8 mouse cellular contexts compared by ENCODE assay signal in the genomic region with DNA sequence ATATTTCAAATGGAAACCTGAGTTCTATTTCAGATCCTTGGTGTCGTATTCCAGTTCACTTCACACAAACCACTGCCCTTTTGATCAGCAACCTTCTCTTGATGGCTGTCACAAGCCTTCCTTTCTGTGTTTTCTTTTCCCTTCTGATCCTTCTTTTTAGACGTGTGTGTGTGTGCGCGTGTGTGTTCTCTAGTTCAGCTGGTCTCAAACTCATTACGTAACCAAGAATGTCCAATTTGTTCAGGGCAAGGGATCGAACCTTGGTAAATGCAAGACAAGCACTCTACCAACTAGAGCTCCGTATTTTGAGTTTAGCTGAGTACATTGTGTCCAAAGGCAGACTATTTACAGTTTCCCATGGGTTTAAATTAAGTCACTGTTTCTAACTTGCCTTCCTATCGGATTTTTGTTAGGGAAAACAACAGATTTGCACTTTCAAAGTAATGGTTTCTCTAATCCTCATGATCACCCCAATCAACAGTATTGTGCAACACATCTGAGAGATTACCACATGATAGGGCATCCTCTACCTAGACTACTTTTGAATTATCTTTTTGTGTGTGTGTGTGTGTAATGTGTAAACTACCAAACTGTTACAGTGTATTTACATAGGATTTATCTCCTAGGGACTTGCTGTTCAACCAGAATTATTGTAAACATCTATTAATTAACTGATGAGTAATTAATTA. TPM values are rescaled to one million over a fixed set of nuclear protein-coding genes. Genes with fewer than 3 reads are reported as not detected.
DNase-seq lines count a peak whose midpoint lies in the region; ATAC-seq lines count a peak whose summit lies in the region.

No protein-coding gene starts in this region.

- no peaks in the 10 kb centered on the region for H3K27me3 ChIP-seq in kidney, embryonic 15.5 days
- H3K27me3 ChIP-seq in hindbrain, embryonic 14.5 days (ENCODE audit: control insufficient read depth, insufficient read depth, low read length), result no peaks in the 10 kb centered on the region
- H3K27me3 ChIP-seq in midbrain, embryonic 14.5 days (ENCODE audit: control insufficient read depth, insufficient read depth, low read length), result no peaks in the 10 kb centered on the region

- peak overlapping the region; percentile 67 for H3K4me3 ChIP-seq in kidney, embryonic 15.5 days (replicated peaks)
- peak overlapping the region; percentile 91 for H3K4me3 ChIP-seq in brown adipose tissue, adult 24 weeks (ENCODE audit: insufficient read depth, low read depth, low read length)
- H3K4me3 ChIP-seq in hindbrain, embryonic 14.5 days (replicated peaks; ENCODE audit: low read length), result peak overlapping the region; percentile 91
- peak overlapping the region; percentile 88 for H3K4me3 ChIP-seq in midbrain, embryonic 14.5 days (replicated peaks; ENCODE audit: low read depth, low read length)

- peaks cover 65% of the 10 kb centered on the region for H3K4me1 ChIP-seq in kidney, embryonic 15.5 days
- H3K4me1 ChIP-seq in brown adipose tissue, adult 24 weeks (ENCODE audit: control insufficient read depth, insufficient read depth, insufficient read length, low read length), result peaks cover 29% of the 10 kb centered on the region
- H3K4me1 ChIP-seq in hindbrain, embryonic 14.5 days (replicated peaks; ENCODE audit: control insufficient read depth, insufficient read depth, low read length), result peaks cover 57% of the 10 kb centered on the region
- peaks cover 56% of the 10 kb centered on the region for H3K4me1 ChIP-seq in midbrain, embryonic 14.5 days (ENCODE audit: control insufficient read depth, insufficient read depth, low read length)

- no peaks in the 10 kb centered on the region for H3K9me3 ChIP-seq in kidney, embryonic 15.5 days (replicated peaks)
- H3K9me3 ChIP-seq in hindbrain, embryonic 14.5 days (ENCODE audit: control insufficient read depth, low read length), result no peaks in the 10 kb centered on the region
- H3K9me3 ChIP-seq in midbrain, embryonic 14.5 days (ENCODE audit: control insufficient read depth, low read length), result no peaks in the 10 kb centered on the region

- H3K27ac ChIP-seq in kidney, embryonic 15.5 days, result peak overlapping the region; percentile 99
- peak overlapping the region; percentile 95 for H3K27ac ChIP-seq in brown adipose tissue, adult 24 weeks (replicated peaks; ENCODE audit: low read depth, low read length)
- peak overlapping the region; percentile 91 for H3K27ac ChIP-seq in hindbrain, embryonic 14.5 days
- H3K27ac ChIP-seq in midbrain, embryonic 14.5 days (replicated peaks; ENCODE audit: low read depth, low read length), result peak overlapping the region; percentile 93

- peak overlapping the region; percentile 68 for H3K4me2 ChIP-seq in kidney, embryonic 15.5 days
- H3K4me2 ChIP-seq in hindbrain, embryonic 14.5 days (replicated peaks), result peak overlapping the region; percentile 94
- H3K4me2 ChIP-seq in midbrain, embryonic 14.5 days (ENCODE audit: low read length), result peak overlapping the region; percentile 86

- no peak for DNase-seq in kidney, postnatal 14 days
- no peak for DNase-seq in hindbrain, embryonic 14.5 days (ENCODE audit: low spot score)
- DNase-seq in midbrain, embryonic 14.5 days, result no peak
- DNase-seq in gastrocnemius, postnatal 10 days, result no peak
- no peak for DNase-seq in frontal cortex, adult 2 months (ENCODE audit: extremely low spot score in 1 of 2, low spot score in 1 of 2)
- DNase-seq in urinary bladder, postnatal 14 days (ENCODE audit: low spot score), result no peak

- ATAC-seq in kidney, embryonic 15.5 days (replicated peaks; ENCODE audit: low FRiP score), result no peak
- ATAC-seq in hindbrain, embryonic 14.5 days (ENCODE audit: low FRiP score), result no peak
- no peak for ATAC-seq in midbrain, embryonic 14.5 days (ENCODE audit: low FRiP score, low TSS enrichment)

- WGBS in kidney, embryonic 15.5 days, result 3% methylated on average over 8 of the region's 8 CpGs
- 7% methylated on average over 8 of the region's 8 CpGs for WGBS in hindbrain, embryonic 14.5 days
- WGBS in midbrain, embryonic 14.5 days, result 3% methylated on average over 8 of the region's 8 CpGs

- peak overlapping the region; percentile 81 for H3K9ac ChIP-seq in kidney, embryonic 15.5 days
- H3K9ac ChIP-seq in hindbrain, embryonic 14.5 days, result peak overlapping the region; percentile 94
- peak overlapping the region; percentile 90 for H3K9ac ChIP-seq in midbrain, embryonic 14.5 days (replicated peaks; ENCODE audit: low read length)

- H3K36me3 ChIP-seq in kidney, embryonic 15.5 days, result no peaks in the 10 kb centered on the region
- no peaks in the 10 kb centered on the region for H3K36me3 ChIP-seq in hindbrain, embryonic 14.5 days (replicated peaks; ENCODE audit: control insufficient read depth, insufficient read depth)
- no peaks in the 10 kb centered on the region for H3K36me3 ChIP-seq in midbrain, embryonic 14.5 days (ENCODE audit: control insufficient read depth, insufficient read depth, low read length)

RNA-seq across cellular contexts. Expression of gene Josd1, which starts 0.7 kb away (rescaled TPM):
- polyA plus RNA-seq in kidney, embryonic 15.5 days (2015; fragmentation: Nextera tagmentation; extraction: Ambion mirVana), result 19.0 and 21.1 TPM in 2 replicates
- 25.5 and 29.5 TPM in 2 replicates for polyA plus RNA-seq in brown adipose tissue, adult 24 weeks (2012; ENCODE audit: insufficient read depth, insufficient read length, missing spikeins)
- polyA plus RNA-seq in hindbrain, embryonic 14.5 days (2014; fragmentation: Nextera tagmentation; extraction: Ambion mirVana), result 16.1 and 18.6 TPM in 2 replicates
- 16.2 and 23.9 TPM in 2 replicates for polyA plus RNA-seq in midbrain, embryonic 14.5 days (2014; fragmentation: Nextera tagmentation; extraction: Ambion mirVana)
- 10 to 100 TPM; 11.8 to 13.1 TPM for total RNA-seq in gastrocnemius, postnatal 10 days (2021)
- polyA plus RNA-seq in frontal cortex, adult 2 months (2012; rRNA removed), result 53.0 and 53.8 TPM in 2 replicates

RNA-seq across cellular contexts. Expression of gene Gtpbp1, which starts 2.2 kb away (rescaled TPM):
- 32.6 and 36.5 TPM in 2 replicates for polyA plus RNA-seq in kidney, embryonic 15.5 days (2015; fragmentation: Nextera tagmentation; extraction: Ambion mirVana)
- 15.3 and 15.4 TPM in 2 replicates for polyA plus RNA-seq in brown adipose tissue, adult 24 weeks (2012; ENCODE audit: insufficient read depth, insufficient read length, missing spikeins)
- 43.1 and 43.4 TPM in 2 replicates for polyA plus RNA-seq in hindbrain, embryonic 14.5 days (2014; fragmentation: Nextera tagmentation; extraction: Ambion mirVana)
- polyA plus RNA-seq in midbrain, embryonic 14.5 days (2014; fragmentation: Nextera tagmentation; extraction: Ambion mirVana), result 42.5 and 49.5 TPM in 2 replicates
- 10 to 100 TPM; 14.3 to 16.8 TPM for total RNA-seq in gastrocnemius, postnatal 10 days (2021)
- polyA plus RNA-seq in frontal cortex, adult 2 months (2012; rRNA removed), result 45.0 and 46.6 TPM in 2 replicates

RNA-seq across cellular contexts. Expression of gene Tomm22, which starts 17.8 kb away (rescaled TPM):
- 249 and 266 TPM in 2 replicates for polyA plus RNA-seq in kidney, embryonic 15.5 days (2015; fragmentation: Nextera tagmentation; extraction: Ambion mirVana)
- polyA plus RNA-seq in brown adipose tissue, adult 24 weeks (2012; ENCODE audit: insufficient read depth, insufficient read length, missing spikeins), result 185 and 193 TPM in 2 replicates
- polyA plus RNA-seq in hindbrain, embryonic 14.5 days (2014; fragmentation: Nextera tagmentation; extraction: Ambion mirVana), result 241 and 244 TPM in 2 replicates
- 237 and 259 TPM in 2 replicates for polyA plus RNA-seq in midbrain, embryonic 14.5 days (2014; fragmentation: Nextera tagmentation; extraction: Ambion mirVana)
- 100 to 1,000 TPM in 1 of 2 experiments, 10 to 100 TPM in 1; 90.5 to 102 TPM for total RNA-seq in gastrocnemius, postnatal 10 days (2021)
- polyA plus RNA-seq in frontal cortex, adult 2 months (2012; rRNA removed), result 92.3 and 97.1 TPM in 2 replicates

RNA-seq across cellular contexts. Expression of gene Cby1, which starts 29.4 kb away (rescaled TPM):
- polyA plus RNA-seq in kidney, embryonic 15.5 days (2015; fragmentation: Nextera tagmentation; extraction: Ambion mirVana), result 51.5 and 56.6 TPM in 2 replicates
- polyA plus RNA-seq in brown adipose tissue, adult 24 weeks (2012; ENCODE audit: insufficient read depth, insufficient read length, missing spikeins), result 13.9 and 16.3 TPM in 2 replicates
- 85.4 and 85.5 TPM in 2 replicates for polyA plus RNA-seq in hindbrain, embryonic 14.5 days (2014; fragmentation: Nextera tagmentation; extraction: Ambion mirVana)
- 84.2 and 89.7 TPM in 2 replicates for polyA plus RNA-seq in midbrain, embryonic 14.5 days (2014; fragmentation: Nextera tagmentation; extraction: Ambion mirVana)
- total RNA-seq in gastrocnemius, postnatal 10 days (2021), result 10 to 100 TPM; 22.6 to 24.9 TPM
- polyA plus RNA-seq in frontal cortex, adult 2 months (2012; rRNA removed), result 39.3 and 45.0 TPM in 2 replicates

RNA-seq across cellular contexts. Expression of gene Fam227a, which starts 29.7 kb away (rescaled TPM):
- polyA plus RNA-seq in kidney, embryonic 15.5 days (2015; fragmentation: Nextera tagmentation; extraction: Ambion mirVana), result 1.3 and 1.5 TPM in 2 replicates
- polyA plus RNA-seq in brown adipose tissue, adult 24 weeks (2012; ENCODE audit: insufficient read depth, insufficient read length, missing spikeins), result 0.32 and 0.58 TPM in 2 replicates
- polyA plus RNA-seq in hindbrain, embryonic 14.5 days (2014; fragmentation: Nextera tagmentation; extraction: Ambion mirVana), result 3.3 and 7.6 TPM in 2 replicates
- 6.9 TPM in 2 replicates for polyA plus RNA-seq in midbrain, embryonic 14.5 days (2014; fragmentation: Nextera tagmentation; extraction: Ambion mirVana)
- 1 to 10 TPM; 1.2 to 1.8 TPM for total RNA-seq in gastrocnemius, postnatal 10 days (2021)
- 15.8 and 19.0 TPM in 2 replicates for polyA plus RNA-seq in frontal cortex, adult 2 months (2012; rRNA removed)
